Mouse (Mus musculus): ENCODE data around the gene Rnf181. TPM values are rescaled to one million over a fixed set of nuclear protein-coding genes. Genes with fewer than 3 reads are reported as not detected.

Gene Rnf181
- 96.9 and 98.0 TPM in 2 replicates for polyA plus RNA-seq (2014; fragmentation: Nextera tagmentation; extraction: Ambion mirVana)

DNA sequence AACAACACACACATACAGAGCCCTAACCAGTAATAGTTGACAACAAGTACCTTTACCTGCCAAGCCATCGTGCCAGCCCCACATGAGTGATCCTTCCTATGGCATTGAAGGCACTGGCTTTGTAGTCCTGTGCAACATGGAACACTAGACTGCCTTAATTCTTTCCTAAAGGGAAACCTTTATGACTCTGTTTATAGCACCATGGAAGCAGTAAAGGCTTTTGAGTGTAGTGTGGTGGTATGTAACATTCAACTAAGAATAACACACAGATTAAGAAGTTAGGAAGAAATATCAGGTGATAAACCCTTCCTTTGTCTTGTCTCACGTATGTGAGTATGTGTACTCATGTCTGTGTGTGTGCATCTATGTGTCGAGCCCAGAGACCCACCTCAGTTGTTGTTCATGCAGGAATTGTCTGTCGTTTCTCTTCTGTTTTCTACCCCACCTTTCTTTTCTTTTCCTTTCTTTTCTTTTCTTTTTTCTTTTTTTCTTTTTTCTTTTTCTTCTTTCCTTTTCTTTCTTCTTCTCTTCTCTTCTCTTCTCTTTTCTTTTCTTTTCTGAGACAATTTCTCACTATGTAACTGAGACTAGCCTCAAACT lies at the start of gene Rnf181:
Gene Rnf181 (minus strand): TSS at position 113 of the 600 bp plus-strand sequence.
- Histone ChIP-seq H3K27me3 (replicated peaks; ENCODE audit: control insufficient read depth, insufficient read depth, low read length) (no peaks in the 10 kb centered on the region), H3K27ac (ENCODE audit: low read depth) (no peak within 1 kb of the TSS), H3K36me3 (ENCODE audit: control insufficient read depth, insufficient read depth, low read length) (no peaks in the 10 kb centered on the region), H3K4me2 (ENCODE audit: low read length) (no peak within 1 kb of the TSS), H3K9me3 (ENCODE audit: control insufficient read depth, low read length) (no peaks in the 10 kb centered on the region), H3K4me1 (replicated peaks; ENCODE audit: control insufficient read depth, insufficient read depth, low read length) (peaks cover 6% of the 10 kb centered on the region; the same call in 1 of the 2 replicates), H3K9ac (ENCODE audit: low read length) (no peak within 1 kb of the TSS), H3K4me3 (ENCODE audit: low read depth, low read length) (no peak within 1 kb of the TSS)
- no peak for ATAC-seq (replicated peaks; ENCODE audit: low FRiP score, low TSS enrichment, low read depth)
- DNase-seq (ENCODE audit: low spot score): no peak
- 75% methylated on average over 4 of the region's 4 CpGs for WGBS

DNA sequence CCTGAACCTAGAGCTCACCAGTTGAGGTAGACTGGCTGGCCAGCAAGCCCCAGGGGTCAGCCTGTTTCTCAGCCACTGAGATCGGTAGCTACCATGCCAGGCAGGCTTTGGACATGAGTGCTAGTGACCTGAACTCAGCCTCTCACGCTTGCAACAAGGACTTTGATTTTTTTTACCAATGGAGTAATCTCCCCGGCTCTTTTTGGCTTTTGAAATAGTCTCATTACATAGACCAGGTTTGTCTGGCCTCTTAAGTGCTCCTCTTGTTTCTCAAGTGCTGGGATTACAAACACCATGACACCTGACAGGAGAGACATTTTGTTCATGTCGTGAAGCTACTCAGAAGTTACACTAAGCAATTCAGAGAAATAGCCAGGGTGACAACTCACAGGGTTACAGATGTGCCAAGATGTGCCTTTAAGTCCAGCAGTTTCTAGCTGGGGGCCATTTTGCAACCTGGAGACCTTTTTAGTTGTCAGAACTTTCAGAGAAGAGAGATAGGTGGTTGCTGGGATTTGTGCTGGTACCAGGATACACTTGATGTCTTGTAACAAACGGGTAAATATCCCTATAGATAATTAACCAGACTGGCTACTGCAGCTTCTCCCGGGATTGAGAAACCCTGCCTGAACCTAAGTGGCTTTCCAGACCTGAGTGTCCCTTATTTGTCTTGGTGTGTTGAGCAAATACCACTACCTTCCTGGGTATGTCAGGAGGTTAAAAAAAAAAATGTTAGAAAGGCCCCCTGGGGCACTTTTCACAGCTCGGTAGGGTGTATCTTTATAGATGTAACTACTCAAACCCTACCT lies 49.4 kb upstream of the Rnf181 start:
- ATAC-seq (replicated peaks; ENCODE audit: low FRiP score, low TSS enrichment, low read depth) (no peak), DNase-seq (ENCODE audit: low spot score) (no peak)
- Histone ChIP-seq H3K4me2 (ENCODE audit: low read length) (peak overlapping the region; percentile 18; the same call in 1 of the 2 replicates), H3K9me3 (ENCODE audit: control insufficient read depth, low read length) (no peaks in the 10 kb centered on the region), H3K4me3 (ENCODE audit: low read depth, low read length) (no peak overlapping the region), H3K27ac (ENCODE audit: low read depth) (no peak overlapping the region), H3K4me1 (replicated peaks; ENCODE audit: control insufficient read depth, insufficient read depth, low read length) (peaks cover 15% of the 10 kb centered on the region), H3K36me3 (ENCODE audit: control insufficient read depth, insufficient read depth, low read length) (peaks cover 40% of the 10 kb centered on the region), H3K9ac (ENCODE audit: low read length) (0 out of 2 replicates have a peak overlapping the region, but pooled peaks have one; percentile 20), H3K27me3 (replicated peaks; ENCODE audit: control insufficient read depth, insufficient read depth, low read length) (no peaks in the 10 kb centered on the region)
- WGBS: 72% methylated on average over 7 of the region's 7 CpGs

DNA sequence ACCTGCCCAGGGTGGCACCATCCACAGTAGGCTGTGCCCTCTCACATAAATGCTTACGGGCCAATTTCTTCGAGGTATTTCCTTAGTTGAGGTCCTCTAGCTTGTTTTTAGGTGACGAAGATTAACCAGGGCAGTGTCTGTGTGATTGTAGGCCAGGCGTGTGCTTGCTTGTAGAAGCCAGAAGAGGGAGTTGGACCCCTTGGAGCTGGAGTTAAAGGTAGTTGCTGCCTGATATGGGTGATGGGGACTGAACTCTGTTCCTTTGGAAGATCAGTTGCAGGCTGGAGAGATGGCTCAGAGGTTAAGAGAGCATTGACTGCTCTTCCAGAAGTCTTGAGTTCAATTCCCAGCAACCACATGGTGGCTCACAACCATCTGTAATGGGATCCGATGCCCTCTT lies 48.4 kb upstream of the Rnf181 start:
- 76% methylated on average over 5 of the region's 5 CpGs for whole genome bisulfite sequencing
- peaks cover 15% of the 10 kb centered on the region for H3K4me1 ChIP-seq (replicated peaks; ENCODE audit: control insufficient read depth, insufficient read depth, low read length)
- ATAC-seq (replicated peaks; ENCODE audit: low FRiP score, low TSS enrichment, low read depth): no peak
- H3K9me3 ChIP-seq (ENCODE audit: control insufficient read depth, low read length): no peaks in the 10 kb centered on the region
- DNase-seq (ENCODE audit: low spot score): no peak
- H3K4me2 ChIP-seq (ENCODE audit: low read length): peak overlapping the region; percentile 88
- peak overlapping the region; percentile 88 for H3K4me3 ChIP-seq (ENCODE audit: low read depth, low read length)
- no peak overlapping the region for H3K27ac ChIP-seq (ENCODE audit: low read depth)
- peak overlapping the region; percentile 86 for H3K9ac ChIP-seq (ENCODE audit: low read length)
- no peaks in the 10 kb centered on the region for H3K27me3 ChIP-seq (replicated peaks; ENCODE audit: control insufficient read depth, insufficient read depth, low read length)
- H3K36me3 ChIP-seq (ENCODE audit: control insufficient read depth, insufficient read depth, low read length): peaks cover 32% of the 10 kb centered on the region

DNA sequence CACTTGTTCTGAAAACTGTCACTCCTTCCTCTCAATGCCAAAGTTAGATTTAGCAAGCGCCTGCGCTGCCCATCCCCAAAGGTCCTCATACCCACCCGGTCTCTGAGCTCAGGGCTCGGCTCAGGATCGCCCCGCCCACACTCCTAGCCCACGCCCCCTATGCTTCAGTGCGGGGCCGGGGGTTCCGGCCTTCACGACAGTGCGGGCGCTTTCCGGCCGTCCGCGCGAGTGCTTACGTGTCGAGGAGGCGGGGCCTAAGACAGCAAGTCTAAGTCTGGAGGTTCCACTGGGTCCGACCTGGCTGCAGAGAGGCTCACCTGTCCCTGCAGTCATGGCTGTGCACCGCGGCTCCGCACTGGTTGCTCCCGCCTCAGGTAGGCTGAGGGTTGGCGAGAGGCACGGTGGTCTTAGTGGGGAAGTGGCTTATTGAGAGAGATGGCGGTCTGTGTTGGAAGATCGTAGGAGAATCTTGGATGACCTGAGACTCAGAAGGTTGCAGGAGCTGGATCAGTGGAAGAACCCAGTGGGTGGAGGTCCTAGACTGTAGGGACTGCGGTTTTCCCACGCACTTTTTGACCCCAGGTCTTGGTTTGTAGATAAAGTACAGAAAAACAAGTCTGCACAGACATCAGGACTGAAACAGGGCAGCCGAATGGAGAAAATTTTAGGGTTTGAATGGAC lies 47.5 kb upstream of the Rnf181 start, which contains the start of gene Ggcx:
Gene Ggcx (plus strand): TSS at position 233 of the 681 bp plus-strand sequence.
- H3K27me3 ChIP-seq (replicated peaks; ENCODE audit: control insufficient read depth, insufficient read depth, low read length): no peaks in the 10 kb centered on the region
- peak within 1 kb of the TSS; percentile 86 for H3K9ac ChIP-seq (ENCODE audit: low read length)
- H3K4me3 ChIP-seq (ENCODE audit: low read depth, low read length): peak within 1 kb of the TSS; percentile 88
- H3K36me3 ChIP-seq (ENCODE audit: control insufficient read depth, insufficient read depth, low read length): peaks cover 22% of the 10 kb centered on the region
- H3K27ac ChIP-seq (ENCODE audit: low read depth): peak within 1 kb of the TSS; percentile 43; the same call in 1 of the 2 replicates
- ATAC-seq (replicated peaks; ENCODE audit: low FRiP score, low TSS enrichment, low read depth) (peak; percentile 98), DNase-seq (ENCODE audit: low spot score) (peak; percentile 97)
- WGBS: 1% methylated on average over 32 of the region's 33 CpGs
- H3K4me2 ChIP-seq (ENCODE audit: low read length): peak within 1 kb of the TSS; percentile 88
- peaks cover 15% of the 10 kb centered on the region for H3K4me1 ChIP-seq (replicated peaks; ENCODE audit: control insufficient read depth, insufficient read depth, low read length)
- no peaks in the 10 kb centered on the region for H3K9me3 ChIP-seq (ENCODE audit: control insufficient read depth, low read length)

DNA sequence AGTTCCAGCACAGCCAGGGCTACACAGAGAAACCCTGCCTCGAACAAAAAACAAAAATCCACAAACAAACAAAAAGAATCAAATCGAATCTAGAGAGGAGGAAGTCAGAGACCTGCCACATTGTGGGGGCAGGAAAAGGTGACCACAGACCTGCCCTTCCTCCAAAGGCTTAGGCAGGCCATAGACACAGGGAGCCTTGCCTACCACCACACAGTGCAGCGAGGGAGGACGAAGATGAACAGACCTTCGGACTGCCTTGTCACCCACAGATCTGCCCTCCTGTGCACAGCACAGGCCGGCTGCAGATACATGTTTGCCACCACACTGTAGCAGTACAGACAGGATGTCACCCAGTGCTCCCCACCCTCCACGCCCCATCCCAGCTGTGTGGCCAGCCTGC lies 43.8 kb upstream of the Rnf181 start:
- Histone ChIP-seq H3K27ac (ENCODE audit: low read depth) (no peak overlapping the region), H3K9ac (ENCODE audit: low read length) (no peak overlapping the region), H3K4me1 (replicated peaks; ENCODE audit: control insufficient read depth, insufficient read depth, low read length) (peaks cover 8% of the 10 kb centered on the region), H3K9me3 (ENCODE audit: control insufficient read depth, low read length) (no peaks in the 10 kb centered on the region), H3K4me2 (ENCODE audit: low read length) (no peak overlapping the region), H3K36me3 (ENCODE audit: control insufficient read depth, insufficient read depth, low read length) (no peaks in the 10 kb centered on the region), H3K4me3 (ENCODE audit: low read depth, low read length) (no peak overlapping the region), H3K27me3 (replicated peaks; ENCODE audit: control insufficient read depth, insufficient read depth, low read length) (no peaks in the 10 kb centered on the region)
- ATAC-seq (replicated peaks; ENCODE audit: low FRiP score, low TSS enrichment, low read depth): no peak
- WGBS: 84% methylated on average over 7 of the region's 7 CpGs
- DNase-seq (ENCODE audit: low spot score): no peak

DNA sequence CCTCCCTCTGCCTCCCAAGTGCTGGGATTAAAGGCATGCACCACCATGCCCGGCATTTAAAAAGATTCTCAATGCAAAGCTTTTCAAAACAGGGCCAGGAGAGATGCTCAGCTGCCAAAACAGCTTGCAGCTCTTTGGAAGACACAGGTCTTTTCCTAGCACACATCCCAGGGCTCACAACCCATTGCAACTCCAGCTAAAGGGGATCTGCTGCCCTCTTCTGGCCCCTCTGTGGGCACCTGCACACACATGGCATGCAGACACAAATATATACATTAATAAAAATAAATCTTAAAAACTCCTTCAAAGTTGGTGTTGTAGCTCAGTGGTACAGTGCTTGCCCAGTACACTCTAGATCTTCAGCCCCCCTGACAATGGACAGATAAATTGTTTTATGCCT lies 43.2 kb upstream of the Rnf181 start:
- H3K4me3 ChIP-seq (ENCODE audit: low read depth, low read length): no peak overlapping the region
- no peak for DNase-seq (ENCODE audit: low spot score)
- H3K36me3 ChIP-seq (ENCODE audit: control insufficient read depth, insufficient read depth, low read length): no peaks in the 10 kb centered on the region
- H3K27ac ChIP-seq (ENCODE audit: low read depth): no peak overlapping the region
- H3K27me3 ChIP-seq (replicated peaks; ENCODE audit: control insufficient read depth, insufficient read depth, low read length): no peaks in the 10 kb centered on the region
- no peak for ATAC-seq (replicated peaks; ENCODE audit: low FRiP score, low TSS enrichment, low read depth)
- H3K9me3 ChIP-seq (ENCODE audit: control insufficient read depth, low read length): no peaks in the 10 kb centered on the region
- no peak overlapping the region for H3K4me2 ChIP-seq (ENCODE audit: low read length)
- peaks cover 5% of the 10 kb centered on the region for H3K4me1 ChIP-seq (replicated peaks; ENCODE audit: control insufficient read depth, insufficient read depth, low read length)
- H3K9ac ChIP-seq (ENCODE audit: low read length): no peak overlapping the region
- 18% methylated on average over 1 of the region's 1 CpGs for WGBS

DNA sequence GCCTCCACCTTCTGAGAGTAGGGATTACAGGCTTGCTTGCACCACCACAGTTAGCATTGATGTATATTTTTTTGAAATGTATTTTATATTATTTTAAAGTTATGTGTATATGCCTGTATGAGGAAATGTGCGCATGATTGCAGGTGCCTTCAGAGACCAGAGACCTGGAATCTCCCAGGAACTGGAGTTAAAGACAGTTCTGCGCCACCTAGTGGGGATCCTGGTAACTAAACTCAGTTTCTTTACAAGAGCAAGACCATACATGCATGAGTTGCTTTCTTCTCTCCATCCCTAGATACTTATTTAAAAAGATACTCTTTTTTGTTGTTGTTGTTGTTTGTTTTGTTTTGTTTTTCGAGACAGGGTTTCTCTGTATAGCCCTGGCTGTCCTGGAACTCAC lies 42.8 kb upstream of the Rnf181 start:
- Histone ChIP-seq H3K27ac (ENCODE audit: low read depth) (no peak overlapping the region), H3K9me3 (ENCODE audit: control insufficient read depth, low read length) (no peaks in the 10 kb centered on the region), H3K4me3 (ENCODE audit: low read depth, low read length) (no peak overlapping the region), H3K4me2 (ENCODE audit: low read length) (no peak overlapping the region), H3K36me3 (ENCODE audit: control insufficient read depth, insufficient read depth, low read length) (no peaks in the 10 kb centered on the region), H3K9ac (ENCODE audit: low read length) (no peak overlapping the region), H3K27me3 (replicated peaks; ENCODE audit: control insufficient read depth, insufficient read depth, low read length) (no peaks in the 10 kb centered on the region), H3K4me1 (replicated peaks; ENCODE audit: control insufficient read depth, insufficient read depth, low read length) (peaks cover under 1% of the 10 kb centered on the region; the same call in 1 of the 2 replicates)
- ATAC-seq (replicated peaks; ENCODE audit: low FRiP score, low TSS enrichment, low read depth) (no peak), DNase-seq (ENCODE audit: low spot score) (peak; percentile 81)
- WGBS: 15% methylated on average over 3 of the region's 3 CpGs

DNA sequence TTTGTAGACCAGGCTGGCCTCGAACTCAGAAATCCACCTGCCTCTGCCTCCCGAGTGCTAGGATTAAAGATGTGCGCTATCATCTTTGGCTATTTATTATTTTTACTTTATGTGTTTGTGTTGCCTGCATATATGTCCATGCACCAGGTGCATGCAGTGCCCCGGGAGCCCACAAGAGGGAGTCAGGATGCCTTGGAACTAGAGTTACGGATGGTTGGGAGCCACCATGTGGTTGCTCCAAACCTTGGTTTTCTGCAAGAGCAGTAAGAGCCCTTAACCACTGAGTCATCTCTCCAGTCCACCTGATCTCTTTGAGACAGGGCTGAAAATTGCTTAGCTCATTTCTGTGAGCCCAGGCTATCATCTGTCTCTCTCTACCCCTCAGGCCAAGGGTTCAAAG lies 40.4 kb upstream of the Rnf181 start:
- Histone ChIP-seq H3K27me3 (replicated peaks; ENCODE audit: control insufficient read depth, insufficient read depth, low read length) (no peaks in the 10 kb centered on the region), H3K4me3 (ENCODE audit: low read depth, low read length) (no peak overlapping the region), H3K4me1 (replicated peaks; ENCODE audit: control insufficient read depth, insufficient read depth, low read length) (no peaks in the 10 kb centered on the region), H3K4me2 (ENCODE audit: low read length) (no peak overlapping the region), H3K9me3 (ENCODE audit: control insufficient read depth, low read length) (no peaks in the 10 kb centered on the region), H3K36me3 (ENCODE audit: control insufficient read depth, insufficient read depth, low read length) (no peaks in the 10 kb centered on the region), H3K27ac (ENCODE audit: low read depth) (no peak overlapping the region), H3K9ac (ENCODE audit: low read length) (no peak overlapping the region)
- peak; percentile 56 for ATAC-seq (replicated peaks; ENCODE audit: low FRiP score, low TSS enrichment, low read depth)
- DNase-seq (ENCODE audit: low spot score): peak; percentile 99
- WGBS: 8% methylated on average over 5 of the region's 5 CpGs

Data from intestine, embryonic 14.5 days (tissue).